Mouse (Mus musculus) neural tube, embryonic 14.5 days (tissue): ENCODE measurements around the gene Rai1. TPM values are rescaled to one million over a fixed set of nuclear protein-coding genes. Genes with fewer than 3 reads are reported as not detected.

ENCODE experiments used
- ATAC-seq: fragments of 200-750 bp; cut with Nextera tagmentation; 2 replicates; pipeline ENCODE4 v1.8.0; 2017; ENCODE audit warnings: low read depth, mild to moderate bottlenecking, moderate TSS enrichment, moderate library complexity
- H3K27ac ChIP-seq: fragments of 300-500 bp; sonication (generic); 2 replicates; pipeline ENCODE4 v1.5.1; 2014; ENCODE audit warnings: low read depth, mild to moderate bottlenecking, control low read depth, low read length, moderate library complexity, mixed read lengths
- H3K27me3 ChIP-seq: fragments of 300-500 bp; sonication (generic); 2 replicates; pipeline ENCODE4 v1.6.1; 2014; ENCODE audit warnings: low read length; ENCODE audit not compliant: control insufficient read depth, insufficient read depth
- H3K36me3 ChIP-seq: fragments of 300-500 bp; sonication (generic); 2 replicates; pipeline ENCODE4 v1.6.1; 2014; ENCODE audit warnings: low read length, mixed read lengths; ENCODE audit not compliant: control insufficient read depth, insufficient read depth
- H3K4me1 ChIP-seq: fragments of 300-500 bp; sonication (generic); 2 replicates; pipeline ENCODE4 v1.6.1; 2014; ENCODE audit warnings: low read length; ENCODE audit not compliant: control insufficient read depth, insufficient read depth
- H3K4me2 ChIP-seq: fragments of 300-500 bp; sonication (generic); 2 replicates; pipeline ENCODE4 v1.6.1; 2014; ENCODE audit warnings: mild to moderate bottlenecking, low read depth, low read length, control low read depth
- H3K4me3 ChIP-seq: fragments of 300-500 bp; sonication (generic); 2 replicates; pipeline ENCODE4 v1.5.1; 2014; ENCODE audit warnings: low read depth, low read length, control low read depth, mixed read lengths
- H3K9ac ChIP-seq: fragments of 300-500 bp; sonication (generic); replicated peaks from 2 replicates; pipeline ENCODE4 v1.6.1; 2014; ENCODE audit warnings: low read depth, mild to moderate bottlenecking, control low read depth, low read length, mixed read lengths
- H3K9me3 ChIP-seq: fragments of 300-500 bp; sonication (generic); 2 replicates; pipeline ENCODE4 v1.6.1; 2016; ENCODE audit warnings: low read length; ENCODE audit not compliant: control insufficient read depth
- WGBS: fragments of 180-500 bp; shearing (Covaris S2); extraction: QIAGEN DNeasy Blood & Tissue Kit; methylation state at CpG from one replicate; pipeline ENCODE4 v1.1.7; 2014; 5-methylcytosine and 5-hydroxymethylcytosine counted together
- polyA plus RNA-seq: library from polyadenylated mRNA; unstranded; fragments of >200 nt; fragmentation: Nextera tagmentation; extraction: Ambion mirVana; gene quantifications from 2 replicates; pipeline ENCODE4 v1.2.1, GENCODE M21; 2014

The Rai1 gene
- polyA plus RNA-seq, 1 experiment from 2014 or later = 34.1 TPM

DNA sequence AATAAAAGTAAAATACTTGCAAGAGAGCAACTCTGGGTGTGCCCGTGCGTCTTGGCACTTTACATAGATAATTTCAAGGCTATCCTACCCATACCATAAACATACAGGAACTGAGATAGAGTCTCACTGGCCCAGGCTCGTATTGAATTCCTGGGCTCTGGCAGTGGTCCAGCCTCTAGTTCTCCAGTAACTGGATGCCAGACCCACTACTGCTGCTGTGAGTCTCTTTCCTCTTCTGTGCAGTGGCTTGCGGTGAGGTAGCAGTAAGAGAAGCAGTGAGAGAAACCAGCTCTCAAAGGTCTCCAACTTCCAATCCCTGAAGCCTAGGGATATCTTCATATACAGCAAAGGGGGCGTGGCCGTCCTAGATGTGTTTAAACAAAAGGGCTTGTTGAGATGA is 2.1 kb upstream of the Rai1 start:
- no peak overlapping the region for H3K4me2 ChIP-seq
- no peaks in the 10 kb centered on the region for H3K9me3 ChIP-seq
- no peak overlapping the region for H3K4me3 ChIP-seq
- no peaks in the 10 kb centered on the region for H3K27me3 ChIP-seq
- H3K9ac ChIP-seq = no peak overlapping the region
- no peaks in the 10 kb centered on the region for H3K36me3 ChIP-seq
- ATAC-seq = no peak
- H3K4me1 ChIP-seq = peaks cover 10% of the 10 kb centered on the region
- no peak overlapping the region for H3K27ac ChIP-seq
- 81% methylated on average over 6 of the region's 6 CpGs for WGBS

DNA sequence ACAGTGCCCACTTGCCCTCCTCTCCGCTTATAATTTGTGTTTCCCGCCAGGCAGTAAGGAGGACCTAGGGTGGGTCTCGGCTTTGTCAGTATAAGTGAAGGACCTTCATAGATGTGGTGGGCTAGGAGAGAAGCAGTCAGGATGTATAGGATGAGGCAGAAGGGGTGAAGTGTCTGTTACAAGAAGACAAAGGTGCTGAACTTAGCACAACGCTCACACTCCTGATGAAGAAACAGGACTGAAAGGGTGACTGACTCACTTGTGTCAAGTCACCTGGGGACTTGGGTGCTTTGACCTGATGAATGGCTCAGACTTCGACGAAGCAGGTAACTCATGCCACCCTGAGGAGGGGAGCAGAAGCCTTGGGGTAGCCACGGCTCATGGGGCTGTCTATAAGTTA is 1.2 kb upstream of the Rai1 start:
- 86% methylated on average over 7 of the region's 7 CpGs for WGBS
- Histone ChIP-seq H3K4me2 (no peak overlapping the region), H3K9me3 (no peaks in the 10 kb centered on the region), H3K4me3 (no peak overlapping the region), H3K27me3 (no peaks in the 10 kb centered on the region), H3K36me3 (no peaks in the 10 kb centered on the region), H3K4me1 (peaks cover 19% of the 10 kb centered on the region), H3K27ac (no peak overlapping the region), H3K9ac (no peak overlapping the region)
- no peak for ATAC-seq

- Histone ChIP-seq H3K4me2 (peak overlapping the region; percentile 82), H3K4me3 (peak overlapping the region; percentile 93), H3K27ac (peak overlapping the region; percentile 93), H3K4me1 (peaks cover 37% of the 10 kb centered on the region), H3K9ac (peak overlapping the region; percentile 99), H3K9me3 (no peaks in the 10 kb centered on the region), H3K36me3 (no peaks in the 10 kb centered on the region), H3K27me3 (no peaks in the 10 kb centered on the region)
- ATAC-seq = peak; percentile 60
- WGBS = under 1% methylated on average over 86 of the region's 88 CpGs
Observed at GRCm38 (mm10) chr11:60105593-60106542, 1.1 kb downstream of the Rai1 start.

GRCm38 (mm10) chr11:60106543-60107110 is 1.8 kb downstream of the Rai1 start:
- Histone ChIP-seq H3K4me1 (peaks cover 37% of the 10 kb centered on the region), H3K9me3 (no peaks in the 10 kb centered on the region), H3K27ac (peak overlapping the region; percentile 93), H3K27me3 (no peaks in the 10 kb centered on the region), H3K4me2 (peak overlapping the region; percentile 82), H3K4me3 (peak overlapping the region; percentile 93), H3K36me3 (no peaks in the 10 kb centered on the region), H3K9ac (peak overlapping the region; percentile 99)
- peak; percentile 35; the same call in 1 of the 2 replicates for ATAC-seq
- whole genome bisulfite sequencing = 1% methylated on average over 14 of the region's 14 CpGs

GRCm38 (mm10) chr11:60107449-60107848 is 2.6 kb downstream of the Rai1 start:
- no peak for ATAC-seq
- H3K9me3 ChIP-seq = no peaks in the 10 kb centered on the region
- 62% methylated on average over 3 of the region's 3 CpGs for WGBS
- no peaks in the 10 kb centered on the region for H3K36me3 ChIP-seq
- no peak overlapping the region for H3K27ac ChIP-seq
- H3K4me2 ChIP-seq = peak overlapping the region; percentile 82; the same call in 1 of the 2 replicates
- H3K27me3 ChIP-seq = no peaks in the 10 kb centered on the region
- peaks cover 37% of the 10 kb centered on the region for H3K4me1 ChIP-seq
- H3K4me3 ChIP-seq = no peak overlapping the region
- no peak overlapping the region for H3K9ac ChIP-seq

- Histone ChIP-seq H3K36me3 (no peaks in the 10 kb centered on the region), H3K9me3 (no peaks in the 10 kb centered on the region), H3K4me2 (no peak overlapping the region), H3K9ac (no peak overlapping the region), H3K4me1 (peaks cover 45% of the 10 kb centered on the region), H3K4me3 (no peak overlapping the region), H3K27ac (no peak overlapping the region; the same call in 1 of the 2 replicates), H3K27me3 (no peaks in the 10 kb centered on the region)
- WGBS = 50% methylated on average over 5 of the region's 5 CpGs
- no peak for ATAC-seq
Observed at GRCm38 (mm10) chr11:60108631-60109172, 3.9 kb downstream of the Rai1 start.

DNA sequence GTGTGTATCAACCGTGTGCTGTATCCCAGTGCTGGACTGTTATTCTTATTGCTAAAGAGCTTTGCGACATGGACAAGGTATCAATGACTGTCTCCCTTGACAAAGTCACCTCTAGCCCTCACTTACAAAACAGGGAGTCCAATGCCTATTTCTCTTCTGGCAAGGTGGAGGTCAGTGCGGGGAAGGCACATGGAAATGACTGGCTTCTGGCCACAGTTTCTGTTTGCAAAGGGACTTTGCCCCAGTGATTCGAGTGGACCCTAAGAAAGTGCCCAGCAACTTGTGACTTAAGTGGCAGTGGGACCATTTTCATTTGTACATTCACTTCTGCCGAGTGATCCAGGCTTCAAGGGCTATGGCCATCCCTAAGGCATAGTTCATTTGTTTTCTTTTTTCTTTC is 5.6 kb downstream of the Rai1 start:
- H3K9ac ChIP-seq = no peak overlapping the region
- H3K4me1 ChIP-seq = peaks cover 59% of the 10 kb centered on the region
- H3K4me3 ChIP-seq = no peak overlapping the region
- no peaks in the 10 kb centered on the region for H3K36me3 ChIP-seq
- no peak overlapping the region for H3K27ac ChIP-seq
- H3K27me3 ChIP-seq = no peaks in the 10 kb centered on the region
- no peaks in the 10 kb centered on the region for H3K9me3 ChIP-seq
- H3K4me2 ChIP-seq = no peak overlapping the region
- WGBS = 71% methylated on average over 5 of the region's 5 CpGs
- ATAC-seq = no peak

DNA sequence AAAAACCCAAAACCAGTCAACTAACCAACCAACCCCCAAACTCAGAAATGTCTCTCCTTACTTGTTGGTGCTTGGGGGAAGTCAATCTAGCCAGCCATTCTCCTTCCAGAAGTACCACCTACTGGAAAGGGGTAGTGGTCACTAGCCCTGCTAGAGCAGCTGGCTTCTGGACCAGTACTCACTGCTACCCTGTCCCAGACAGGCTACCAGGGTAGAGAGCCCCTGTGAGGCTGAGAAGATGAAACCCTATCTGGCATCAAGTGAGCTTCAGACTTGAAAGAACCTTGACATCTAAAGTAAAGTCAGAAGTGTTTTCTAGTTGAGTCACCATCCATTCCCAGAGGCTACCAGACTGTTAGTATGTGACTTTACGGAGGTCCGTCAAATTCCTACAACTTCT is 6.8 kb downstream of the Rai1 start:
- Histone ChIP-seq H3K4me1 (peaks cover 64% of the 10 kb centered on the region), H3K9ac (no peak overlapping the region), H3K36me3 (no peaks in the 10 kb centered on the region), H3K27ac (no peak overlapping the region), H3K4me2 (no peak overlapping the region), H3K4me3 (no peak overlapping the region), H3K27me3 (no peaks in the 10 kb centered on the region), H3K9me3 (no peaks in the 10 kb centered on the region)
- ATAC-seq = no peak
- WGBS = 97% methylated on average over 2 of the region's 2 CpGs

GRCm38 (mm10) chr11:60113624-60114023 is 8.8 kb downstream of the Rai1 start:
- 2% methylated on average over 4 of the region's 4 CpGs for WGBS
- H3K9me3 ChIP-seq = no peaks in the 10 kb centered on the region
- H3K4me3 ChIP-seq = no peak overlapping the region
- H3K4me2 ChIP-seq = peak overlapping the region; percentile 84
- peaks cover 44% of the 10 kb centered on the region for H3K4me1 ChIP-seq
- ATAC-seq = no peak
- no peaks in the 10 kb centered on the region for H3K27me3 ChIP-seq
- H3K36me3 ChIP-seq = no peaks in the 10 kb centered on the region
- H3K9ac ChIP-seq = peak overlapping the region; percentile 69; the same call in 1 of the 2 replicates
- H3K27ac ChIP-seq = peak overlapping the region; percentile 95
